Comparison of ENCODE assay signal across 21 mouse cellular contexts in the genomic region with DNA sequence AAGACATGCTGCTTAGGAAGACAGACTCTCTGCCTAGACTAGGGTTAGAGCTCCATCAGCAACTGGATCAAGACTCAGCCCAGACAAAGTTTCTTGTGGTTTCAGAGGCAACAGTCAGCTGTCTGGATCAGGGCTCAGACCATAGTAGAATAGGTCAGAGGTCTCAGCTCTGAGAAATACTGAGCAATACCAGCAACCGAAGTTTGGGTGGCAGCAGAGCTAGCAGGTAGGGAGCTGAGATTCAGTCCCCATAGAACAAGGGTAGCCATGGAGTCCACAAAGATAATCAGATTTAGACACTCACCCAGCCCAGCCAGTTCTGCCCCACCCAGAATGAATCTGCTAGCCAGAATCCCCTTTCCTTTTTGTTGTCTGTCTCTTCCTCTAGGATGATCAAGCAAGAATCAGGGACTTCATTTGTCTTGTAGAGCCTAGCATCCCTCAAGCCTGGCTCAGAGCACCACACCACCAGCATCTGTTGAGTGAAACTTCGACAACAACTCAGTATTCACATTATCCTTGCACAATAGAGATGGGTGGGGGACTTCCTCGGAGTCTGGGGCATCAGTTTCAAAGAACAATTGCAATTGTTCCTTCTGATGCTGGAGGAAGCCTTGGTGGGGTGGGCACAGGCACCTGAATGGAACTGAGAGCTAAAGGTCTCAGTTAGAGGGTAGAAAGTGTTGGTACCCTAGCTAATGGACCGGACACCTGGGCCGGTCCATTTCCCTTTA.
"Had no signal": no experiment of that assay in that cellular context is flagged by ENCODE, and none has a peak within 500 bp of the region (broad histone marks: within the 10 kb centered on the region; RNA-seq: fewer than 3 reads in every experiment).

No protein-coding gene starts in this region.

- H3K27ac ChIP-seq: limb, embryonic 10.5 days; limb, embryonic 13.5 days; liver, embryonic 14.5 days; midbrain, embryonic 12.5 days; midbrain, embryonic 15.5 days; neural tube, embryonic 13.5 days; stomach, embryonic 15.5 days had no signal

- H3K4me3 ChIP-seq: limb, embryonic 10.5 days; limb, embryonic 13.5 days; midbrain, embryonic 12.5 days; midbrain, embryonic 15.5 days; neural tube, embryonic 13.5 days; stomach, embryonic 15.5 days had no signal

- DNase-seq: kidney, adult 18-20 months; kidney, adult 9 months; kidney, postnatal 14 days; kidney, postnatal 4 days; layer of hippocampus, adult 9-11 months; layer of hippocampus, postnatal 36 days; liver, postnatal 0 days; lung, embryonic 14.5 days; lung, postnatal 10 days; retina, postnatal 1 day; right cerebral cortex, postnatal 25 days; spleen, adult 18-20 months; thymus, postnatal 25 days had no signal

- H3K36me3 ChIP-seq: limb, embryonic 10.5 days; limb, embryonic 13.5 days; midbrain, embryonic 12.5 days; midbrain, embryonic 15.5 days; neural tube, embryonic 13.5 days; stomach, embryonic 15.5 days had no signal

- H3K27me3 ChIP-seq: limb, embryonic 13.5 days; midbrain, embryonic 12.5 days; midbrain, embryonic 15.5 days; neural tube, embryonic 13.5 days; stomach, embryonic 15.5 days had no signal

- H3K9ac ChIP-seq: limb, embryonic 13.5 days; liver, embryonic 14.5 days; liver, postnatal 0 days; lung, embryonic 14.5 days; midbrain, embryonic 12.5 days; midbrain, embryonic 15.5 days; neural tube, embryonic 13.5 days; stomach, embryonic 15.5 days had no signal

- H3K9me3 ChIP-seq: limb, embryonic 10.5 days; limb, embryonic 13.5 days; midbrain, embryonic 12.5 days; midbrain, embryonic 15.5 days; neural tube, embryonic 13.5 days; stomach, embryonic 15.5 days had no signal

- ATAC-seq: intestine, embryonic 16.5 days; liver, postnatal 0 days; midbrain, embryonic 15.5 days had no signal

- H3K4me1 ChIP-seq: limb, embryonic 10.5 days; limb, embryonic 13.5 days; midbrain, embryonic 15.5 days; stomach, embryonic 15.5 days had no signal

- H3K4me2 ChIP-seq: limb, embryonic 13.5 days; lung, embryonic 14.5 days; midbrain, embryonic 12.5 days; midbrain, embryonic 15.5 days; neural tube, embryonic 13.5 days; stomach, embryonic 15.5 days had no signal
